Mouse (Mus musculus): ENCODE data around the gene S100a6.

S100a6 gene

DNA sequence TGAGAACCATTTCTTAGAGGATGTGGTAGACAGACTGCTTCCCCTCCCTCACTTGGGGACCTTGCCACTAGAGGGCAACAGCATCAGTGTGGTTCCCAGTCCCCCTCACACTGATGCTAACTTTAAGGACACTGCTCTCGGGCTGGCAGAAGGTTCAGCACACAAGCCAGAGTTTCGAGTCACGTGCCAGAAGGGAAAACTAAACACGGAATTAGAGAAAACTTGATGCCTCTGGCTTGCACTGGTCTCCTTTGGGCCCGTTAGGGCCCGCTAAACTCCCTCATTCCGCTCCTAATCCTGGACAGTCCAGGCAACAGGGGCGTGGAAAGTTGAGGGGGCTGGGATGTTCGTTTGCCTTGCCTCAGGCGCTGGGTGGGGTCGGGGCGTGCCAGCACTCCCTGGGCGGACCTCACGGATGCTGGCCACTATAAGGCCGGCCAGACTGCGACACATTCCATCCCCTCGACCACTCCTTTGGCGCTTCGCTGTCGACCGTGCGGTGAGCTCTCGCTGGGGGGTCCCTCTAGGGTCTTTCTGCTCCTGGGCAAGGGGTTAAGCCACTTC is at the start of gene S100a6:
S100a6 (plus strand) TSS at position 155 of the 564 bp plus-strand sequence.
- DNase-seq: peak; percentile 6

DNA sequence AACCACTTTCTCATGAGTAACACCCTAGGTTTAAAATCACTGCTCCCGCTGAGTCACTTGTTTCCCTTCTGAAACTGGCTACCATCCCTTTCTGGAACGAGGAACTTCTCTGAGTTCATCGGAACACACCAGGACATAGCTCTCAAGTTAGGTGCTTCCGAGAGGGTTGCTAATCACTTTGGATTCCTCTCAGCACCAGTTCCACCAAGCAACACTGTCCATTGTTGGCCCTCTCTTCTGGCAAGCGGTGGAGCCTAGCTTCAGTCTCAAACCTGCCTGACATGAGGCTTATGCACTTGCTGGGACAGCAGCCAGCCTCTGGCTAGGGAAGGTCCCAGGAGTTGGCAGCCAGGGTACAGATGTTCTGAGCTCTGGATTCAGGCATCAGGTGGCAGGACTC is 38.0 kb upstream of the S100a6 start:
- DNase-seq: no peak

DNA sequence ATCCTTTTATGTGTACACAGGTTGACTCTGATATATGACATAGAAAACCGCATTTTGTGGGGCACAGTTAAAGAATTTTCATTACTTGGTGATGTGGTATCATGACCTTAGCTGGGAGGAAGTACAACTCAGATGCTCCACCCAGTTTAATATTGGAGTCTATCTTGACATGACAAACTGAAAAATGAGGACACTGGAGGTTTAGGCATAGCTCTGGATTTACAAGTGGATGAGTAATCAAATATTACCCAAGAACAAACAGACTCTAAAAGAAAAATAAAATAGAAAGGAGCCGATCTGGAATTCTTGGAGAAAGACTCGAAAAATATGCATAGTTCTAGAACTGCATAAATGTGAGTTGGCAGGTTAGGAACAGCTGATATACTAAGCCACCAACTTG is 37.4 kb upstream of the S100a6 start:
- no peak for DNase-seq

DNA sequence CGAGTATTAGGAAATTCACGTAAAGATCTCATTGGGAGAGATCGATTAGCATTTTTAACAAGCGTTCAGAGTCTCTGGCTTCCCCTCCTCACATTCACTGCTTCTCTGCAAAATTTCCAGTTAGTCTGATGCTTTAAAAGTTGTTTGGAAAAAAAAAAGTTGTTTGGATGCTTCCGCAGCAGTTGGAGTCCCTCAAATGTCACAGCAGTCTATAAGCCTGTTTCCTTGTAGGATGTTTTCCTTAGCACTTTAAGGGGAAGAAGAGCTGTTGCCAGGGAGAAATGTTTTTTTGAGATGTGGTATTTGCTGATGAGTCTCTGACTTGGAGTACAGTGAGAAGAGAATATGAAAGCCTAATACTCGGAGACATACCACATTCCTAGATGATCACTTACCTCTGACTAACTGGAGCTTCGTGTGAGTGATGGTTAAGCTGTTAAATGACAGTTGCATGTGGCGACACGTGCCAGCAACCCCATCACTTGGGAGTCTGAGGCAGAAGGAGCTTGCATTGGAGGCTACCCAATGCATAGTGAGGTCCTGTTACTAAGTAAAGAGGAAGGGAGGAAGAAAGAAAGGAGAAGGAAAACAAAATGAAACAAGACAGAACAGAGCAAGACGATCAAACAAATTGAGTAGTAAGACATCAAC is 36.2 kb upstream of the S100a6 start:
- DNase-seq: no peak

DNA sequence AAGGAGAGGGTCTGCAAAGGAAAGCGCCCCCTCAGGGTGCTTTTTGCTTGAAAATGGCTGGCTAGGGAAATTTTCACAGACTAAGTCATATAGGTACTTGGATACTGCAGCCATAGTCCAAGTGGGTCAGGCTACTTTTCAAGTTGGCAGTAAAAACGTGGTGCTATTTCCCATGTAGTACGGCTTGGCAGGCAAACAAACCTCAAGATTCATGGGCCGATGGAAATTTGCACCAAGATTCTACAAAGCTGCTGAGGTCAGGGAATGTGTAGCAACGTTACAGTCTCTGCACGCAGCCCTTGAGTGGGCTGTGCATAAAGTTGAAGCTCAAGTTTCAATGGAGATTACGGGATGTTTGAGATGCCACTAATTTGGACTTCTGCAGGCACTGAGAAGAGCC is 33.2 kb upstream of the S100a6 start:
- no peak for DNase-seq

DNA sequence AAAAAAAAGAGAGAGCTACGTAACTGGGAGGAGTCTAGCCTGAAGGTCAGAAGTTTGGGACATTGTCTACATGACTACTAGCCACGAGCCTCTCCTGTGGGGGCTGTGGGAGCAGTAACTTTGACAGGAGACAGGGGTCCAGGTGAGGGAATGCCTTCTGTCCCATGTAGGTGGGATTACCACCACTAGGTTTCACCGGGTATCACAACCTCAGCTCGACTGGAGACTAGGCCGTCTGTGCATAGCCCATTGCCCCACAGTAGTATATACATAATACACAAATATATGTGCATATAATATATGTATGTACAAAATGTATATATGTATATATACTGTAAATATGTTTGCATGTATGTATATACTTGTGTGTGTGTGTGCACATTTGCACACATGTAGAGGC is 31.5 kb upstream of the S100a6 start:
- DNase-seq: no peak

DNA sequence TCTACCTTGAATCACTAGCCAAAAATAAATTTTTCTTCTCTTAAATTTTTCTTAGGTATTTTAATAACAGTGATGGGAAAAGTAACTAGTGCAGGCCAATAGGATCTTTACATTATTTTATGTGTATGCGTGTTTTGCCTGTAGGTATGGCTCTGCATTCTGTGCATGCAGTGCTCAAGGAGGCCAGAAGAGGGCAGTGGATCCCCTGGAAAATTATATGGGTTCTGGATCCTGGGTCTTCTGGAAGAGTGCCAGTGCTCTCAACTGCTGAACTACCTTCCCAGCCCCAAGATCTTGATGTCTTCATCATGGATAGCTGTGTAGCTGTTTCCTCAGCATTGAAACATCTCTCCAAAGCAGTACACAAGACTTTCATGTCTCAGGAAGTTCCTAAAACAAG is 30.5 kb upstream of the S100a6 start:
- no peak for DNase-seq

DNA sequence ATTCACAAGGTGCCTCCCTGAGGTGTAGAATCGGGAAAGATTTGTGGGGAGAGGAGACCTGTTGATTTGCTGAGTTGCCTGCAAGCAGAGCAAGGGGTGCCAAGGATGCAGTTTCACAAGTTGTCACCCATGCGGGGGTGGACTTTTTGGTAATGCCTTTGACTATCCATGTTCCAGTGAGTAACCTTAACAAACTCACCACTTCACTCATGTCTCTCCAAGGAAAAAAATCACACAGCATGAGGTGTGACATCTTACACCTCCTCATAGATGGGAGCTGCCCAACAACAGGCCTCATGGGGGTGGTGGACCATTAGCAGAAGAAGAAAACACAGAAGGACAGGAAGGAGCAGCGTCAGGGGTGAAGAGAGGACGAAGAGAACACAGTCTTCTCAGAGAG is 30.1 kb upstream of the S100a6 start:
- no peak for DNase-seq

DNA sequence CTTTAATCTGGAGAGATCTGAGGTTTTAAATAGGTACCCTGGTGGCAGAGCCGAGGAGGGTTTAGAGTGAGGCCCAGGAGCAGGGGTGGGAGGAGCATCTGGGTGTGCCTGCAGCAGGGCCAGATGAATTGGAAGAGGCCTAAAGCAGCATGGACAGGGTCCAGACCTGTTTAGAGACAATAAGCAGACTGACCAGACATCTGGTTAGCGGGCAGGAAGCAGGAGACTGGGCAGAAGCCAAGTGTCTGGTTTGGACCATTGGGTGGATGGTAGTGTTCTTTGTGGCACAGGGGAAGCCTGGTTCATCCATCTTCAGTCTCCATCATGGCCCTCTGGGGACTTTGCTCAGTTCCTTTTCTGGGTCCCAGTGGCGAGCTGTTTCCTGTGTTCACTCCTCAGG is 28.8 kb upstream of the S100a6 start:
- DNase-seq: no peak

DNA sequence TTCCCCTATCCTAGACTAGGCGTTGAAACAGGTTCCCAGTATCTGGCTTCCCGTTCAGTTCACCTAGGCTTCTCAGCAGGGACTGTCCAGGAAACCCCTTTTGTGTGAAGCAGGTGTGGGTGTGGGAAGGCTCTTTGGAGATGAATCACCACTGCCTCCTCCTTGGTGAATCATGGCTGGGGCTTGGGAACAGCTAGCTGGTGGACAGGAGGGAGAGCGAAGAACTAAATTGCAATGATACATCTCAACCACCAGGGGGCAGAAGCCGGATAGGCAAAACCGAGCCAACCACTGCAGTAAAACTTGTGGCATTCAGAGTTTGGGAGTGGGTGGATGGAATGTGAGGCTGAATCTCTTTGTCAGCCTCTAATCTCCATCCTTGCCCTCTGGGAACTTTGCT is 27.1 kb upstream of the S100a6 start:
- DNase-seq: peak; percentile 28

DNA sequence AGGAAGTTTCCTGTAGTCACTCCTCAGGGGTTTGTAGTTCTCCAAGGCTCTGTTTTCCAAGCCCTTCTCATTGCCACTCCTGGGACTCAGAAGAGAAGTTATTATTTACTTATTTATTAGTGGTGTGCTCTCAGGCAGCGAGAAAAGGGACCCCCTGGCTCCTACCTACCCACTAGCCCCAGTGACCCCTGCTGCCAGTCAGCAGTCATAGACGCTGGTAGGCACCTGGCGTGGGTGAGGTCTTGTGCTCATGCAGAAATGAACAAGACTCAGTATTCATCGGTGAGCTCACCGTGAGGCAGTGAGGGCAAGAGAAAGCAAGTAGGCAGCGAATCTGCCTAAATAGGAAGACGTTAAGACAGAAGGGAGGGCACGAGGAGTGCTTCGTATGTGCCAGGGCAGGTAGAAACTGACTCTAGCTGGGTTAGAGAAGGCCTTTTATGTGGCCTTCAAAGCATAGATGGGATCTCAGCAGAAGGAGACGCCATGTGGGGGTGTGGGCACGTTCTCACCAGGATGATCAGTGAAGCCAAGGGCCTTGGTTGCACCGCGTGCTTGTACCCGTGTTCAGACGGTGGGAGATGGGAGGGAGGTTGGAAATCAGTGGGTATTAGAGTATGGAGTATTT is 26.6 kb upstream of the S100a6 start:
- DNase-seq: no peak

DNA sequence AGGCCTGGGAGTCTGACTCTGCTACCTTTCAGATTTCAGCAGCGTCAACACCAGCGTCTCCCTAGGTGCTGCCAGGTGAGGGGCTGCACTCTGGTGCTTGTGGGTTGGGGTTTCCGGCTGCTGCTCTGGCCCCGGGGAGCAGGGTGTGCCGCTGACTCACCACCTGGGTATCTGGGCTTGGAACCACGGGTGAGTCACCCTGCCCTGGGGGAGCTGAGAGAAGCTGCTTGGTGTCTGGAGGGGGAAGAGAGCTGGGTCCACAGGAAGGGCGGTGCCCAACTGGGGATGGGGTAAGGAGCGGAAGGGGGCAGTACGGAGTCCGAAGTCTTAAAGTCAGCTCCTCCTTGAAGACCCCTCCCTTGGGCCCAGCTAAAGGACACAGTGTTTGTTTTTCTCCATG is 25.8 kb upstream of the S100a6 start:
- no peak for DNase-seq

DNA sequence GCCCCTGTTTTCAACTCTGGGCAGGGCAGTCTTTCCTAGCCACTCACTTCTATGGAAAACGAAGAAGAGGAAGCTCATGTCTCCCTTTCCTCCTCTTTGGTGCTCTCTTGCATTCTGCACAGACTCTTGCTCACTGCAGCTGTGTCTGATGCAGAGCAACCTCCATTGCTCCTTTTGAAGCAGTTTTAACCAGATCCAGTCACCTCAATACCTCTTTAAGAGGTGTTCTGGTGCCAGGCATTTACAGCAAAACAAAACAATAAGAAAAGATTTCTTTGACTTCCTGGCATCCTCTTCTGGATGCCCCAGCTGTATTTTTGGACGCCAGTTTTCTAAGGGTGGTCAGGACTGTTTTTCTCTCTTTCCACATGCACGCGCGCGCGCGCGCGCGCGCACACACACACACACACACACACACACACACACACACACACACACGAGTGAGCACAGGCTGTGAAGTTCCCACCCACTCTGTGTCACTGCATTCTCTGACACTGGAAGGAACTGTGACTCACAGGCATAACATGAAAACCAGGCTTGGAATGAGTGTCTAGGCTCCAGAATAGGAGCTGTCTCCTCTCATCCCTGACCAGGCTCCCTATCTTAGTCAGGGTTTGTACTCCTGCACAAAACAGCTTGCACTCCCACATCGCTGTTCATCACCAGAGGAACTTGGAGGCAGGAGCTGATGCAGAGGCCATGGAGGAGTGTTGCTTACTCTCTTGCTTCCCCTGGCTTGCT is 25.2 kb upstream of the S100a6 start:
- DNase-seq: no peak

DNA sequence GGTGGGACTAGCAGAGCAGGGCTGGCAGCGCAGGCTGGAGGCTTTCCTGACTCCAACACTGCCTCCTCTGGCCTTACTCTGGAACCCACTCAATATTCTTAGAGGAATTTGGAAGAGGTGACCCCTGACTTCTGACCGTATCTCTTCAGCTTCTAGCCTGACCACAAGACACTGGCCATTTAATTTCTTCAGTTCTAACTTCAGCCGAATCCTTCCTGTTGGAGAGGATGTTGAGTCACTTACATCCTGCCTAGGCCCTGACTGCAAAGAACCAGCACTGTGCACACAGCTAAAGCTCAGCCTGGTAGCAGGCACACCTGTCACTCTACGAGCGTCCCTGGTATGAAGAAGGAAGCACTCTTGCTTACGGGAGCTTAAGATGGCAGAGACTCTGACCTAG is 23.3 kb upstream of the S100a6 start:
- DNase-seq: no peak

DNA sequence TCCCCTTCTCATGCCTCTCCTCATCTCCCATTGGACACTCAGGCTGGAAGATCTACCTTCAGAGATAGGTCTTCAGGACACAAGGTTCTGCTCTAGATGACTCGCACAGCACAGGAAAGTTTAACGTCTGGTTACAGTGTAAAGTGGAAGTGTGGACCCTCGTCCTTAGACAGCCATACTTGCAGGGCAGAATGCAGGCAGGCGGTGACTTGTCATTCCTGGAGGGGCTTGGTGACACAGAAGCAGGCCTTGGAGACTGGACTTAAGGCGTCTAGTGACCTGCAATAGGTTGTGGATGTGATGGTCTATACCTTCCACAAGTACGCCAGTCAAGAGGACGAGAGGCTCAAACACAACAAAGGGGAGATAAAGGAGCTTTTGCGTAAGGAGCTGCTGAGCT is 22.7 kb upstream of the S100a6 start, which contains the start of gene S100a2:
S100a2 (plus strand) TSS at position 301 of the 400 bp plus-strand sequence.
- no peak for DNase-seq

DNA sequence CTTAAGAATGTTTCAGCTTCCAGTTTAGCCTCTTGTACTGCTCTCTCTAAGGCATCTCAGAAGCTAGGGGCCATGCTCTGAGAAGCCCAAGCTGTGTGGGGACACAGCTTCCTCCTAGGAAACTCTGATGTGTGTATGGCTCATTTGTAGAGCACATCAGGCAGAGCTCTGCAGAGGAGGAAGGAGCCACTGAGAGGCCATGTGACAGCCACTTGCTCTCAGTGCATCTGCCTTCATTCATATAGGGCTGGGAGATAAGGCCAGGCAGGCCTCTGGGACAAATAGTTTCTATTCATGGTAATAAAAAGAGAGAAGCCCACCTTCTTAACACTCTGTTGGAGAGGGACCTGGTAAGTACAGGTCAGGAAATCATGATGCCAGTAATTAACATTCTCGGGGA is 18.2 kb upstream of the S100a6 start:
- DNase-seq: no peak

DNA sequence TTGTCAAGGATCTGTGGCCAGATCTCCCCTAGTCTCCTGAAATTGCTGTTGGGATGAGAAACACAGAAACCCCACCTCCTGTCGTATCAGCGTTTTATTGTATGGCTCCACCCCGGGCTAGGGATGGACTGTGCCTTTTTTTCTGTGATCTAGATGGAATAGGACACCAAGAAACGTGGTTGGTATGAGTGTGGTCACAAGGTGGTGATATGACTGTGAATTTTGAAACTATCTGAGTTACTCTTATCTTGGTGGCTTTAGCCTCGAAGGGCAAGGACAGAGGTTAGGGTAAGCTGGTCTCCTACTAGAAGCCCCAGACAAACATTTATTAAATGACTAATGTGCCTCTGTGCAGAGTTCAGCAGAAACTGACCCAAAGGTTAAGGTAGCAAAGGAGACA is 17.1 kb upstream of the S100a6 start:
- DNase-seq: no peak

DNA sequence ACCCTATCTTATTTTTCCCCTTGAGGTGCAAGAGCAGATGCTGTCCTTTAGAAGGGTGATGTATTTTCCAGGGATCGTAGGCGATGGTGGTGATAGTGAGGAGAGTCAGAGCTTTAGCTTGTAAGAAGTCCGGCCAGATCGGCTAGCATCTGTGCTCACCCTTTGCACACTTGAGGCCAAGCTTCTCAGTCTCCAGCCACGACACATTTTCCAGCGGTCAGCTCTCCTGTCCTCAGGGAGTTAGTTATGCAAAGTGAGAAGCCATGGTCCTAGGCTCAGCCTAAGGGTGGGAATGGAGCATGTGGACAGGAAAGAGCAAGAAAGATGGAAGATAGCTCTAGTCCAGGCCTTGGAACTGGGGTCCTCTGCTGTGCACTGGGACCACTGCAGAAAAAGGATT is 15.9 kb upstream of the S100a6 start:
- DNase-seq: no peak

DNA sequence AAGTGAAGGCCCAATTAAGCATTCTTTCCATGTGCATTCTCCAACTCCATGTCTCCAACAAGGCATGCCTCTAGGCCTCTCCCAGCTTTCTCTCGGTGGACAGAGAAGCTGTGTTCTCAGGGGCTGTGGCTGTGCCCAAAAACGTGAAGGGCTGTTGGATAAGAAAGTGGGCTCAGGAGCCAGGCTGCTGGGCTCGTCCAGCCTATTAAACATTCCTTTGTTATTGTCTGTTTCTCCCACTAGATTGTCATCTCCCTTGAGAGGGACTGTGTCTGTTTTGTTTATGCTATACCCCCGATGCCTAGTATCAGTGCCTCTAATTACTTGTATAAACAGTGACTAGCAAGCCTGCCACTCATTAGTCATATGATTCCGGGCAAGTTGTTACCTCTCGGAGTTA is 14.9 kb upstream of the S100a6 start:
- no peak for DNase-seq

DNA sequence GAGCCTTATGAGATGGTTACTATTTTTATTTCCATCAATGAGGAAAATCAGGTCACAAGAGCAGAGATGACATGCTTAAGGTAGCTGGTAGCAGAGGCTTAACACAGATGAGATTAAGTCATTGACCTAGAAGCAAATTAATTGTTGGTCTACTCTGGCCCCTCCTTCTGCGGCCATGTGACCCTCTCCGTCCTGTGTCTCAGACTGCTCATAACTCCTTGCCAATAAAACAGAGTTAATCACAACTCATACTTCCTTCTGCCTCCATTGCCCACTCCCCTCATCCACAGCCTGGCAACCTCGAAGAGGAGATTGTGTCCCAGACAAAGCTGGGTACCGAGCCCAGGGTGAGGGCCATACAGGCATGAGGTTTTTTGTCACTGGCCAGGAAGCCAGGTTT is 14.5 kb upstream of the S100a6 start:
- no peak for DNase-seq

DNA sequence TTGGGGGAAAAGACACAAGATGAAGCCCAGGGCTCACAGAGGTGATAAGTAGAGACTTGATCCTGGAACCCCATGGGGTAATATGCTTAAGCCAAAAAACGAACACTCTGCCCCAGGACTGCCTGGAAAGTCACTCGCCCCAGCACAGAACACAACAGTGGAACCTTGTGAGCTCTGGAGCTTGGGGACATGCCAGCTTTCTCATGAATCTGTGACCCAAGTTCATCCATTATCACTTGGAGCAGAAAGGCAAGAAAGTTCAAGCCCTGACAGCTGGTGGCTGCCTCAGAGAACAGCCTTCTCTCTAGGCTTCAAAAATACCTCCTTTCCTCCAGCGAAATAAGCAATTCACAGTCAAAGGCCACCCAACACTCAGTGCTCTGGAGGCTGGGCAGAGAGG is 13.3 kb upstream of the S100a6 start:
- no peak for DNase-seq

DNA sequence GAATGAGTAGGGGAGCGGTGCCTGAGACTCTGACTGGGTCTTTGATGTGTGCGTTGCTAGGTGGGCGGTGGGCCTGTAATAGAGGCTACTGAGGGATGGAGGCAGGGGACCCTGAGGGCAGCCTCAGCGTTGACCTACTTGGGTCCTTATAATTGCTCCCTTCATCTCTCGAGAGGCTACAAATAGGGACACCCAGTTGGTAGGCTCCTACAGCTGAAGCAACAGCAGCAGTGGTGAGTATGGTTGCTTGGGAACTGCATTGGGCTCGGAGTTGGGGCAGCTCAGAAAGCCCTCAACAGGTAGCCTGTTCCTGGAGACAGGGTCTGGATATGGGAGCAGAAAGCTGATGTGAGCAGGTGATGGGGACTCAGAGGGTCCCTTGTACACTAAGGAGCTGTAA is 12.6 kb upstream of the S100a6 start:
- DNase-seq: no peak

DNA sequence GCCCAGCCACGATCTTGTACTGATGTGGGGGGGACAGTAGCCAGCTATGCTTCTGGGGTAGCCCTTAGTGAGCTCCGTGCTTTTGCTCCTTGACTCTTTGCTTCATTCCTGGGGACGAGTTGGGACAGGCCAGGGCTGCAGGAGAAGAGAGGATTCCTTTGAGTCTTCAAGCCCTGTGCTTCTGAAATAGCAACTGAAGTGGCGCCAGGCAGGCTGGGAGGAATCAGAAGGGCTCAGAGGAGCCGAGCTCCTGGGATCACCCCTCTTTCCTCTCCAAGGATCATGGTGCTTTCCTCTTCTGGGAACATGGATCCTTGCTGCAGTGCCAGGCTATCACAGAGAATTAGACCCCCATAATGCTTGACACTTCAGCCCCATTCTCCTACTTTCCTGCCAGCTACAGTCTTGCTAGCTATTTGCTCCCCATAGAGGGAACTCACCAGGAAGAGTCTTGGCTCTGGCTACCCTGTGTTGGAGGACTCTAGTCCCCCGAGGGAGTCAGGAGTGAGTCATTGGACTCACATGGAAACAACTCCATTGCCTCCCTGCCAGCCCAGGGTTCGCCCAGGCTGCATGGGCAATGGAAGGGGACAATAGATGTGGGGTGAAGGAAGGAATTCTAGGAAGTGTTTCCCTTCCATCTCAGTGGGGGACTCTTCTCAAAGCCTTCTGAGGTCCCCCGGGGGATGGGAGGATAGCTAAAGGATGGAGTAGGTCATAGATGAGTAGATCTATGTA is 12.1 kb upstream of the S100a6 start:
- no peak for DNase-seq

All from cerebellum, adult 8-10 months (tissue).